Mouse (Mus musculus) heart, adult 18-20 months (tissue): ENCODE results near the gene Itgb7. TPM values are rescaled to one million over a fixed set of nuclear protein-coding genes. Genes with fewer than 3 reads are reported as not detected.
A peak's percentile ranks its signal among the peaks of the same experiment; 100 is the strongest.

Experiments used
- DNase-seq, 2 experiments: peaks; one replicate each; pipeline ENCODE4 v3.0.0; 2021 to 2022; ENCODE audit warnings: mixed read lengths in 1 of 2
- total RNA-seq, 2 experiments: library from RNA; stranded (reverse); gene quantifications; 2 replicates each; pipeline ENCODE4 v1.2.3; 2021

Itgb7 gene
- total RNA-seq, 2 experiments from 2014 or later: 2.9 to 9.9 TPM

- DNase-seq: peak in 1 of 2 experiments; percentile 65
Measured at GRCm38 (mm10) chr15:102249251-102249691, 17.5 kb upstream of the Itgb7 start.

DNA sequence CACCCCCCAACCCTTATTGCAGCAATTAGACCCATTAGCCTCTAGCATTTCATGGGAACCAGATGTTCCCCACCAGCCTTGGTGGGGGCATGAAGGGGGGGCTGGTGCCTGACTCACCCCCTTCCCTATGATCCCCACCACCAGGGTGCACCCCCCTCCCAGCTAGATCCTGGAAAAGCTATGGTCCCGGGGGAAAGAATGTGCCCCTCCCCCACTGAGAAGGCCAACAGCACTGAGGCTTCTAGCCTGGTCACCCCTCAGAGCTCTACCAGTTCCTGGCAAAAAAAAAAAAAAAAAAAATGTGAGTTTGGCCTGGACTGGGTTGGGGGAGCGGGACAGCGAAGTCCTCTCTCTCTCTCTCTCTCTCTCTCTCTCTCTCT lies 17.1 kb upstream of the Itgb7 start:
- DNase-seq: no peak

DNA sequence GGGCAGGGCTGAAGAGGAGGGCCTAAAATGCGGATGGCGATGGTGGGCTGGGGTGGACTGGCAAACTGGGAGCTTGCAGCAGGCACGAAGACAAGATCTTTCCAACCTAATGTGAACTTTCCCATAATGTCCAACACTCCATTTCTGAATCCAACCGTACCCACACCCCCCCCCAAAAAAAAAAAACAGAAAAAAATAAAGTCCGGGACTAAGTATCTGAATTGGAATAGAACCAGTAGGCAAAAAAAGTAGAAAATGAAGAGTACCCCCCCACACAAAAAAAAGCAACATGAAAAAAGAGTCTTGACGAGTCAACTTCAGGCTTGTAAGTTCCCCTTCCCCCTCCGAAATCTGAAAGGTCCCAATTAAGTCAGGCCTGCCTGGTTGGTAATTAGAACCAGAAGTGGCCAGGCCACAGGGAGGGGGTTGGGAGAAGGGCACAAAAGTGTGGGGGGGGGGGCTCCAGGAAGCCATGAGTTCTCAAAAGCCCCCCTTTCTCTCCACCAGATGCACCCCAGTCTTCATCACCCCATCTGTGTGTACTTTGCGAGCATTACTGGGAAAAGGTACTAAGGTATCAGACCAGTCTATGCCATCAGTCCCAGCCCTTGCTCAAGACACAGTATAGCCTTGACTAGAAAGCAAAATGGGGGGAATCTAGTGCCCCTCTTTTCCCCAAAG lies 16.5 kb upstream of the Itgb7 start:
- no peak for DNase-seq

GRCm38 (mm10) chr15:102247252-102248130 lies 15.7 kb upstream of the Itgb7 start:
- DNase-seq: peak; percentile 89 to 90

GRCm38 (mm10) chr15:102246866-102247251 lies 15.1 kb upstream of the Itgb7 start:
- DNase-seq: peak; percentile 96 to 99

DNA sequence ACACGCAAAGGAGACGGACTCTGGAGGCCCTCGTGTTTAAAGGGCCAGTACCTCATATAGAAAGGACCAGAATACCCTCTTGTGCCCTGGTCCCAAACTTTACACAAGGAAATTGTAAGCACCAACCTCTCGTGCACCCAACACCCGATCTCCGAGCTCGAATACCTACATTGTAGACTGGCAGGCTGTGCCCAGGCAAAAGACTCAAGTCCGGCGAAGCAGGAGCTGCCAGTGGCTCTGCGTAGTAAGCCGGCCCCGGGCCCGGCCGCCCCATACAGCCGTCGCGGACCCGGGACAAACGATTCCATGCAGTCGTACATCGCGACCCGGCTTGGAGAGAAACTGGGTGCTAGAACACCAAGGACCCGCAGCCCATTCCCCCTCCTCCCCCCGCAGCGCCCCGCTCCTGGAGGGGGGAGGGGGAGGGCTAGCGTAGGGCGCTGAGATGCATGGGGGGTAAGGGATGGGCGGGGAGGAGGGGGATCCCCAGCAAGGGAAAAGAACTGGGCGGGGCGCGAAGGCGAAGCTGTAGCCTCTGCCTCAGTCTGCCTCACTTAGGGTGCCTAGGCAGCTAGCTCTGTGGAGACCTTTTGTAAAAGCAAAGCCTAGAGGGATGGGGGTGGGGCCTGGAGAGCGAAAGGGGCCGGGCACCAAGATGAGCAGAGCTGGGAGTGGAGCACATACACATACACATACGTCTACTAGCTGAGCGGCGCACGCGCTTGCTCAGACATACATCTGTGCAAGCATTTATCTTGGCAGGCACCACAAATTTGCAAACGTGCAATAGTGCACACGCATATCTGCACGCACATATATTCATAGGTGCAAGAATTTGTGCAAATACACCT lies 14.4 kb upstream of the Itgb7 start:
- peak; percentile 85 to 90 for DNase-seq

DNA sequence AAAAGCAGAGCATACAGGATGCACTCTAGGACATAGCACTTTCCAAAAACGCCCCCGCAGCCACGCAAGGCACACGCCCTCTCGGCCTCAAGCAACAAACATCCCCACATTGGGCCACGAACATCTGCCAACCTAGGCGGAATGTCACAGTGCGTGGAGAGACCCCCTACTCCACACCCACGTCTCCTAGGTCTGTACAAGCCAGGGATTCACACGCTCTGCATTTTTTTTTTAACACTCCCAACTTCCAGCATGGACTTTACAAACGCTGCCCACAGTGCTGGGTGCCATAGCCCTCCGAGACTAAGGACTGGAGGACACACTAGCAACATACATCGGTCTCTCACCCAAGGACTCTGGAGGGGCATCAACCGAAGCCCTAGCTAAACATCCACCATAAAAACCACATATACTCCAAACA lies 13.7 kb upstream of the Itgb7 start:
- peak; percentile 60 to 75 for DNase-seq

DNA sequence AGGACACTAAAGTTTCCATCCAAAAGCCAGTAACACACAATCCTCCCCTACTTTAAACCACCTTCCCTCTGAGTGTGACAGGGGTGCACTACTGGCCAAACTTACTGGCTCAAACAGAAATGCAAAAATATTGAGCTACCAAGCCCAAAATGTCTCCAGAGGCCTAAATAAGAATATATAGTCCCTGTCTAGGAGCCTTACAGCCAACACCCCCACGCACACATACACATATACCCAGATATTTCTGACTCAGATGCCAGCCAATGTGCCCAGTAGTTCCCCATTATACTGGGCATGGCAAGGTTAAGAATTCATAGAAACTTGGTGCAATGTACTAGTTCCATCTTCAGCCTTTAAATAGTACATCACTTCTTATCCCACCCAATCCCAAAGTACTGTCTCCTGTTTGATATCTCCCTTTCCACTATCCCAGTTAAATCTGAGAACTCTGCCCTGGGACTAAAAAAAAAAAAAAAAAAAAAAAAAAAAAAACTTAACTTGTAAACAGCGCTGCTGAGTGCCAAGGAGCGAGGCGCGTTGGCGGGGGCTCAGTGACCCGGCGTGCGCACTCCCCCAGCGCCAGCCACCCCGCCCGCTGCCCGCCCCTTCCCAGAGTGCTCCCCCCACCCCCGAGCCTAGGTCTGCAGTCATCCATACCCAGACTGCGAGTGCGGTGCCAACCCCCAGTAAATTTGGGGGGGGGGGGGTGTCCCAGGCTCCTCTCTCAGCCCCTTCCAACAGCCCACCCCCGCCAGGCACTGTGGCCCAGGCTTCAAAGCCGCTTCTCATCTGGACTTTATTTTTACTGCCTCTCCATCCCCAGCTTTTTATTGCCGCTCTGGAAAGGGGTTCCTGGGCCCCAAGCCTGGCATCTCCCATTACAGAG lies 12.8 kb upstream of the Itgb7 start:
- DNase-seq: peak in 1 of 2 experiments; percentile 51

DNA sequence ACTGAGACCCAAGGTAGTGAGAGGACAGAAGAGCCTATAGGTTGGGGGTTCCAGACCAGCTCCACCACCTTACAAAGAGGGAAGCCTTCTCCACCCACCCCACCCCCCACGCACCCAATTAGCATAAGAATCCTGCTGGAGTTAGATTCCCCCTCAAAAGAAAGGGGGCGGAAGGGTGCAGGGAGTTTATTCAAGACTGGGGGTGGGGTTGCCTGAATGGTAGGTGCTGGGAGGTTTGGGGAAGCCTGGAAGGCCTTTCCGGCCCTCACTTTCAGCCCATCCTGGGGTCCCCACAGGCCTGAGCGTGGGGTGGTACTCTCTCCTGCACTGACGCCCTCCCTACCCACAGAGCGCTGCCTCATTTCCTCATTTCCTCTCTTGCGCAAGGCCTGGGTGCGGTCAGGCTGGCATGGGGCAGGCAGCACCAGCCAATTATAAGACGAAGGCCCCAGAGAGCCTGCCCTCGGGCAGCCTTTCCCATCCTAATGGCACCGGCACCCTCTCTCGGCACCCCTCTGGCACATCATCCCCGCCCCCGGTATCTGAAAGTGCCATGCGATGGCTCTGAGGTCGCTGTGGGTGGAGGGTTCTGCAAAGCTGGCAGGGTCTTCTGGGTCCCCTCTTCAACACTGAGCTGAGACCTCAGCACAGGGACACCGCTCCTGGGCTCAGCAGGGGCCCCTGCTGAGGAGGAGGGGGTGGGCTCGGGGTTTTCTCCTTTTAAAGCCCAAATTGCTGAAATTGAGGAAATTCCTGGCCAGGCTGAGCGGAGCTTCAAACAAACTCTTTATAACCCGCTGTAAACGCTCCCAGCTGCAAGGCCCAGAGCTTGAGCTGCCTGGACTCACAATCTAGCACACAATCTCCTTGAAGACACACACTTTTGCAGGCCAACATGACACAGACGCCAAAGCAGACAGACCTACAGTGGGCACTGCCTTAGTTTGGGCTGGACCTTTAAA lies 11.8 kb upstream of the Itgb7 start:
- peak; percentile 77 to 89 for DNase-seq

GRCm38 (mm10) chr15:102242404-102243228 lies 10.9 kb upstream of the Itgb7 start:
- no peak for DNase-seq

DNA sequence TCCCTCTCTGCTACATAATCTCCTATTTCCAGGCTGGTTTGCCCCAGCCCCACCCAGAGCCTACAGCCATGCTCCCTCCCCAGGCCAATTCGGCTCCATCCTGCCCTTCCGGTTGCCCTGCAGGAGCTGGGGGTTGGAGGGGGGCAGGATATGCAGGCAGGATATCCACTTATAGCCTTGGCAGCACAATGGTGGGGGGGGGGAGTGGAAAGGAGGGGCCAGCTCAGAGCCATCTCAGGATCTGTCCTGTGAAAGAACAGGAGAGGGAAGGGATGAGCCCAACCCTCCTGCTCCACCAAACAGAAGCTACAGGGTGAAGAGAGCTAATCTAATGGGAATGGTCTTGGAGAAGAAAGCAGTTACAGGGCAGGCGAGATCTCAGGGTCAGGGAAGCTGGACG lies 8.9 kb upstream of the Itgb7 start:
- DNase-seq: peak; percentile 46 to 83

- DNase-seq: no peak
Measured at GRCm38 (mm10) chr15:102239851-102240250, 8.1 kb upstream of the Itgb7 start.

GRCm38 (mm10) chr15:102239260-102239590 lies 7.5 kb upstream of the Itgb7 start:
- peak; percentile 82 to 87 for DNase-seq

DNA sequence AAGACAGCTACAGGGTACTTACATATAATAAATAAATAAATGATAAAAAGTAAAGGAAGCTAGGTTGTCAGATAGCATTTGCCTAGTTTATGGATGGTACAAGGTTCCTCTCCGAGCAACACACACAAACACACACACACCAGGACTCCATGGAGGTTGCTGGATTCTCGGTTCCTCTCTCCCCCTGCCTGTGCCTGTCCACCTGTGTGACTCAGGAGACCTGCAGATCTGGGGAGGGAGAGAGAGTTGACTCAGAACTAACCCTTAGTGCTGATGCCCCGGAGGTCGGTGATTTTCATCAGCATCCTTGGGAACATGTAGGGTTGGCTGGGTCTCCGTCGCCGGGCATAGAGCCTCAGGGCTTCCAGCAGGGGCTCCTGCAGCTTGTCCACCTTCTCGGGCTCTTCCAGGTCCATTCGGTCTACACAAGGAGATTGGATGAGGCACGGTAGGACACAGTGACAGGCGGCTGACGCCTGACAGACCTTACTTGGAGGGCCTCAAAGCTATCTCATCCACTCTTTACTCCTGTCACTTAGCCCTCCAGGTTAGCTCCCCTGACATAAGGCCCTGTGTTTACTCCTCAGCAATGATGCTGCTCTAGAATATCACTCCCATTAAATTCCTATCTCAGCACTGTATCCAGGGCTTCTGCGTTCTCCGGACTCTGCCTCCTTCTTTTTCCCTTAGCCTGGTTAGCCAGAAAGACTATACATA lies 7.0 kb upstream of the Itgb7 start:
- no peak for DNase-seq

DNA sequence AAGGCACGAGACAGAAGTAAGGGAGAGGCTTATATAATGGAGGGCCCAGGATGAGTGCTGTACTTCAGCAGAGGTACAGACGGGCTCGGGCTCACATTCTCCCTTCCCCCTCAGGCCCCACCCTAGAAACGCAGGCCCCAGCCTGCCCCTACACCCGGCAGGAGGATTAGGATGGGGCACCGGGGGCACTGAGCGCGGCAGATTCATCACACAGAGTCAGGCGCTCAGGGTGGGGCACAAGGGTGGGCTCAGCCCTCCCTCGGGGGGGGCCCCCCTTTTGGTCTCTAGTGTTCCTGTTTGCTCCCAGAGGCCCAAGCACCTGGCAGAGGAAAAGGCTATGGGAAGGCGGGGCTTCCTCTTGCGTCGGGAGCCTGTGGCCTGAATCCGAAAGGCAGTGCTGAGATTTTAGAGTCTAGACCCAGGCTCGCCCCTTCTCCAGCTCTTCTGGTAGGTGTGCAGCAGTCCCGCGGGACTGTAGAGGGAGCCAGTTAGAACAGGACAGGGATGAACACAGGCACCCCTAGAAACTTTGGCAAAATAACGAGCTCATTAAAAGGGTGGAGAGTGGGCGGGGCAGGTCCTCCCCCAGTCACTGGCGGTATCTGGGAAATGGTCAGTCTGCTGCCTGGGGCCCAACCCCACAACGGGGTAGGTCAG lies 3.8 kb upstream of the Itgb7 start:
- DNase-seq: peak in 1 of 2 experiments; percentile 70

GRCm38 (mm10) chr15:102233896-102234295 lies 2.2 kb upstream of the Itgb7 start:
- peak in 1 of 2 experiments; percentile 49 for DNase-seq

GRCm38 (mm10) chr15:102232764-102233163 lies 1.0 kb upstream of the Itgb7 start:
- no peak for DNase-seq
